Mouse (Mus musculus) midbrain, postnatal 0 days (tissue): ENCODE results near the gene Fam43b. TPM values are rescaled to one million over a fixed set of nuclear protein-coding genes. Genes with fewer than 3 reads are reported as not detected.

Experiments
- ATAC-seq: fragments of 200-750 bp; cut with Nextera tagmentation; 2 replicates; pipeline ENCODE4 v1.8.0; 2017; ENCODE audit warnings: moderate number of reproducible peaks, mild to moderate bottlenecking, moderate TSS enrichment, moderate library complexity; ENCODE audit not compliant: low FRiP score
- DNase-seq: peaks from one replicate; pipeline ENCODE4 v3.0.0-alpha.2; 2015; ENCODE audit warnings: low spot score
- H3K27ac ChIP-seq: fragments of 300-500 bp; sonication (generic); 2 replicates; pipeline ENCODE4 v1.5.1; 2014; ENCODE audit warnings: low read depth, mild to moderate bottlenecking, low read length, mixed read lengths
- H3K27me3 ChIP-seq: fragments of 300-500 bp; sonication (generic); 2 replicates; pipeline ENCODE4 v1.6.1; 2014; ENCODE audit warnings: low read length, control low read depth, mixed read lengths; ENCODE audit not compliant: insufficient read depth
- H3K36me3 ChIP-seq: fragments of 300-500 bp; sonication (generic); 2 replicates; pipeline ENCODE4 v1.6.1; 2014; ENCODE audit warnings: low read length, control low read depth, mixed read lengths; ENCODE audit not compliant: insufficient read depth
- H3K4me1 ChIP-seq: fragments of 300-500 bp; sonication (generic); 2 replicates; pipeline ENCODE4 v1.6.1; 2014; ENCODE audit warnings: mild to moderate bottlenecking, control low read depth, antibody characterized with exemption, low read length, mixed read lengths; ENCODE audit not compliant: insufficient read depth
- H3K4me2 ChIP-seq: fragments of 300-500 bp; sonication (generic); 2 replicates; pipeline ENCODE4 v1.6.1; 2014; ENCODE audit warnings: low read depth, mild to moderate bottlenecking, low read length, mixed read lengths; ENCODE audit not compliant: poor library complexity, severe bottlenecking
- H3K4me3 ChIP-seq: fragments of 300-500 bp; sonication (generic); 2 replicates; pipeline ENCODE4 v1.5.1; 2014; ENCODE audit warnings: low read depth, mild to moderate bottlenecking, low read length, moderate library complexity
- H3K9ac ChIP-seq: fragments of 300-500 bp; sonication (generic); replicated peaks from 2 replicates; pipeline ENCODE4 v1.6.1; 2014; ENCODE audit warnings: mild to moderate bottlenecking, low read length, moderate library complexity, mixed read lengths; ENCODE audit not compliant: poor library complexity, severe bottlenecking
- H3K9me3 ChIP-seq: fragments of 300-500 bp; sonication (generic); 2 replicates; pipeline ENCODE4 v1.6.1; 2016; ENCODE audit warnings: low read length, control low read depth
- CTCF ChIP-seq: IDR thresholded peaks from 2 replicates; pipeline ENCODE4 v1.5.1; 2016; ENCODE audit warnings: antibody characterized with exemption, mild to moderate bottlenecking
- WGBS: fragments of 180-500 bp; shearing (Covaris S2); extraction: QIAGEN DNeasy Blood & Tissue Kit; methylation state at CpG from one replicate; pipeline ENCODE4 v1.1.7; 2014; 5-methylcytosine and 5-hydroxymethylcytosine counted together
- polyA plus RNA-seq: library from polyadenylated mRNA; unstranded; fragments of >200 nt; fragmentation: Nextera tagmentation; extraction: Ambion mirVana; gene quantifications from 2 replicates; pipeline ENCODE4 v1.2.1, GENCODE M21; 2015
- total RNA-seq: library from RNA; depleted of rRNA; stranded (reverse); fragments of >200 nt; gene quantifications from 2 replicates; pipeline ENCODE4 v1.2.3, GENCODE M21; 2014

The Fam43b gene
- total and polyA plus RNA-seq, 2 experiments from 2014 or later: 20.1 to 24.0 TPM

DNA sequence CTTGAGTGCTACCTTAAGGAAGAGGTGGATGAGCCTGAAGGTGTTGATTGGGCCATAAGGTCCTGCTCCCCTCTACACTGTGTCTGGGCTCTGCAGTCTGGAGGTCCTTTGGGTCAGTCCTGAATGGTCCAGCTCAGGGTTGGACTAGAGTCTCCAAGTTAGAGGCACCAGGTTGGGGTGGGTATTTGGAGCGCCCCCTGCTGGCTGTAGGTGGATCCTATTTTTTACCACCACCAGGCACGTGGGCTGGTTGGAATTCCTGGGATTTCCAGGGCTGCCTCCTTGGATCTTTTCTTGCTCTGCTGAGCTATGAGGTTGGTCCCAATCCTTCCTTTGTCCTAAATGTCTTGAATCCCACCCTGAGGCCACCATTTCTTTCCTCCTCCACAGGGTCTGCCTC is 8.5 kb upstream of the Fam43b start:
- Histone ChIP-seq H3K4me1 (no peaks in the 10 kb centered on the region), H3K4me2 (no peak overlapping the region), H3K9ac (no peak overlapping the region), H3K4me3 (no peak overlapping the region), H3K27ac (no peak overlapping the region), H3K36me3 (no peaks in the 10 kb centered on the region), H3K9me3 (no peaks in the 10 kb centered on the region), H3K27me3 (no peaks in the 10 kb centered on the region)
- no peak for DNase-seq
- 0% methylated on average over 2 of the region's 2 CpGs for WGBS
- TF ChIP-seq CTCF: peak; percentile 48
- no peak for ATAC-seq

GRCm38 (mm10) chr4:138396711-138397110 is 383 bp upstream of the Fam43b start:
- H3K9ac ChIP-seq: peak overlapping the region; percentile 73
- no peaks in the 10 kb centered on the region for H3K36me3 ChIP-seq
- no peak for DNase-seq
- peak overlapping the region; percentile 57 for H3K27ac ChIP-seq
- 4% methylated on average over 8 of the region's 8 CpGs for WGBS
- no peaks in the 10 kb centered on the region; the same call in 1 of the 2 replicates for H3K4me1 ChIP-seq
- peak overlapping the region; percentile 86 for H3K4me2 ChIP-seq
- H3K9me3 ChIP-seq: no peaks in the 10 kb centered on the region
- no peak for ATAC-seq
- H3K4me3 ChIP-seq: peak overlapping the region; percentile 60
- no peak for TF ChIP-seq CTCF
- H3K27me3 ChIP-seq: peaks cover 35% of the 10 kb centered on the region

GRCm38 (mm10) chr4:138395087-138395970 is 999 bp downstream of the Fam43b start:
- 0 out of 2 replicates have a peak, but pooled peaks have one; percentile 7 for TF ChIP-seq CTCF
- H3K4me2 ChIP-seq: peak overlapping the region; percentile 86
- H3K9ac ChIP-seq: peak overlapping the region; percentile 73
- H3K4me3 ChIP-seq: peak overlapping the region; percentile 60
- peak; percentile 47 for DNase-seq
- H3K36me3 ChIP-seq: no peaks in the 10 kb centered on the region
- WGBS: 2% methylated on average over 74 of the region's 103 CpGs
- peaks cover 35% of the 10 kb centered on the region for H3K27me3 ChIP-seq
- no peaks in the 10 kb centered on the region; the same call in 1 of the 2 replicates for H3K4me1 ChIP-seq
- peak; percentile 53 for ATAC-seq
- H3K27ac ChIP-seq: peak overlapping the region; percentile 57; the same call in 1 of the 2 replicates
- H3K9me3 ChIP-seq: no peaks in the 10 kb centered on the region

DNA sequence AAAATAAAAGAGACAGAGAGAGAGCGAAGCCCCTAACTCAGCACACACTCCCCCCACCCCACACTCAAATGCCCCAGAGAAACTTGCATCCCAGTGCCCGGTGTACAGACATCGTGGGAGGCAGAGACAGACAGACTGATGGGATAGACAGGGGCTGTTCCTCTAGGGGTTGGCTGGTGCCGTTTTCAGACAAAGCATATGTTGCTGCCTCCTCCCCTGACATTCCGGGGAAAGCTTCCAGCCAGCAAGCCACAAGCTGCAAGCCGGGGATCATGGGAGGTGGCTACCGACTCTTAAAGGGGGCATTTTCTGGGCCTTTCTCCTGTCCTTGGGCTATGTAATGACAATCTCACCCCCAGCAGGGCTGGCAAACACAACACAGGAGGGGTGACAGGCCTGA is 2.6 kb downstream of the Fam43b start:
- Histone ChIP-seq H3K27me3 (peaks cover 35% of the 10 kb centered on the region), H3K36me3 (no peaks in the 10 kb centered on the region), H3K9me3 (no peaks in the 10 kb centered on the region), H3K4me1 (no peaks in the 10 kb centered on the region; the same call in 1 of the 2 replicates), H3K4me2 (peak overlapping the region; percentile 86), H3K27ac (no peak overlapping the region), H3K4me3 (peak overlapping the region; percentile 60), H3K9ac (peak overlapping the region; percentile 29; the same call in 1 of the 2 replicates)
- ATAC-seq (no peak), DNase-seq (no peak)
- WGBS: 57% methylated on average over 7 of the region's 7 CpGs
- no peak for TF ChIP-seq CTCF

DNA sequence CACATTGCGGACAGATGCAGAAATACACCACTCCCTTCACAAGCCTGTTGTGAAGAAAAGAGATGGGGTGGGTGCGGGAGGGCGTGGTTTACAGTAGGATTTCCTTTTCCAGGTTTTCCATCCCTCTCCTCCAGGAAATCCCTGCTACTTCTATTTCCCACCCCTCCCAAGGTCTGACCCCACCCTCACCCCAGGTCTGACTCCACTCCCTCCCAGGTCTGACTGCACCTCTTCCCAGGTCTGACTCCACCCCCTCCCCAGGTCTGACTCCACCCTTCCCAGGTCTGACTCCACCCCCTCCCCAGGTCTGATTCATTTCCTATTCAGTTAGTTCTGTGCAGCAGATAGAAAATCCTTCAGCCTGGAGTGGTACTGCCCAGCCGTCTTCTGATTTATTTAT is 12.5 kb downstream of the Fam43b start:
- ATAC-seq (no peak), DNase-seq (no peak)
- no peak for TF ChIP-seq CTCF
- no peak overlapping the region for H3K27ac ChIP-seq
- no peaks in the 10 kb centered on the region; the same call in 1 of the 2 replicates for H3K4me1 ChIP-seq
- H3K9me3 ChIP-seq: no peaks in the 10 kb centered on the region
- H3K27me3 ChIP-seq: no peaks in the 10 kb centered on the region
- WGBS: 53% methylated on average over 4 of the region's 4 CpGs
- H3K4me2 ChIP-seq: no peak overlapping the region
- no peaks in the 10 kb centered on the region for H3K36me3 ChIP-seq
- H3K4me3 ChIP-seq: no peak overlapping the region
- no peak overlapping the region for H3K9ac ChIP-seq

DNA sequence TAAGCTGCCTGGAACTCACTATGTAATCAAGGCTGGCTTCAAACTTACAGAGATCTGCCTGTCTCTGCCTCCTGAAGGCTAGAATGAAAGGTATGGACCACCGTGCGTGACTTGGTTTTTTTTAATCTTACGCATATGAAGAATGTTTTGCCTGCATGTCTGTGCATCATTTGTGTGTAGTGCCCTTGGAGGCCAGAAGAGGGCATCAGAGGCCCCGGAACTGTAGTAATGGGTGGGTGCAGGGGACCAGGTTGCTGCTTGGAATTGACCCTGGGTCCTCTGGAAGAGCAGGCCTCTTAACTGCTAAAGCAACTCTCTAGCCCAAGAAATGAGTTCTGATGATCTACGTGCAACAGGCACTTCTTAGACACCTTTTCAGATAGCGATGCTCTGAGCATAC is 13.9 kb downstream of the Fam43b start:
- no peaks in the 10 kb centered on the region for H3K27me3 ChIP-seq
- H3K9me3 ChIP-seq: no peaks in the 10 kb centered on the region
- no peak overlapping the region for H3K9ac ChIP-seq
- no peak overlapping the region for H3K27ac ChIP-seq
- H3K36me3 ChIP-seq: no peaks in the 10 kb centered on the region
- ATAC-seq (no peak), DNase-seq (no peak)
- no peaks in the 10 kb centered on the region; the same call in 1 of the 2 replicates for H3K4me1 ChIP-seq
- no peak overlapping the region for H3K4me3 ChIP-seq
- 79% methylated on average over 6 of the region's 6 CpGs for WGBS
- no peak overlapping the region for H3K4me2 ChIP-seq
- peak; percentile 55 for TF ChIP-seq CTCF
